Mouse (Mus musculus) mesoderm, embryonic 11.5 days (tissue): ENCODE data around the gene Mrgprx1.

ENCODE experiments used
- DNase-seq: peaks from one replicate; pipeline ENCODE4 v3.0.0-alpha.2; 2012; ENCODE audit warnings: low read depth, low spot score

The Mrgprx1 gene

GRCm38 (mm10) chr7:48027497-48027896, at the start of gene Mrgprx1:
TSS of gene Mrgprx1 (minus strand) at chr7:48027597.
- no peak for DNase-seq

GRCm38 (mm10) chr7:48075521-48075920, 48.1 kb upstream of the Mrgprx1 start:
- DNase-seq, result no peak

GRCm38 (mm10) chr7:48046475-48047185, 19.2 kb upstream of the Mrgprx1 start:
- DNase-seq, result no peak

GRCm38 (mm10) chr7:48044046-48044445, 16.6 kb upstream of the Mrgprx1 start:
- no peak for DNase-seq

GRCm38 (mm10) chr7:48017874-48018273, 9.5 kb downstream of the Mrgprx1 start:
- no peak for DNase-seq

GRCm38 (mm10) chr7:47995689-47996088, 31.7 kb downstream of the Mrgprx1 start:
- no peak for DNase-seq

GRCm38 (mm10) chr7:47986752-47987151, 40.6 kb downstream of the Mrgprx1 start:
- no peak for DNase-seq

GRCm38 (mm10) chr7:47981995-47982394, 45.4 kb downstream of the Mrgprx1 start, which contains the start of gene Mrgpra4:
TSS of gene Mrgpra4 (minus strand) at chr7:47982095.
- no peak for DNase-seq
